Mouse (Mus musculus) forebrain, embryonic 12.5 days (tissue): ENCODE results near the gene Slc13a2. TPM values are rescaled to one million over a fixed set of nuclear protein-coding genes. Genes with fewer than 3 reads are reported as not detected.

Source experiments
- ATAC-seq: fragments of 200-750 bp; cut with Nextera tagmentation; 2 replicates; pipeline ENCODE4 v1.8.0; 2017; ENCODE audit warnings: moderate TSS enrichment; ENCODE audit not compliant: low FRiP score
- H3K27ac ChIP-seq: fragments of 300-500 bp; sonication (generic); 2 replicates; pipeline ENCODE4 v1.5.1; 2016; ENCODE audit warnings: mild to moderate bottlenecking
- H3K27me3 ChIP-seq: fragments of 300-500 bp; sonication (generic); 2 replicates; pipeline ENCODE4 v1.6.1; 2016; ENCODE audit warnings: mild to moderate bottlenecking
- H3K36me3 ChIP-seq: fragments of 300-500 bp; sonication (generic); replicated peaks from 2 replicates; pipeline ENCODE4 v1.6.1; 2016; ENCODE audit warnings: mild to moderate bottlenecking
- H3K4me1 ChIP-seq: fragments of 300-500 bp; sonication (generic); 2 replicates; pipeline ENCODE4 v1.6.1; 2016
- H3K4me2 ChIP-seq: fragments of 300-500 bp; sonication (generic); 2 replicates; pipeline ENCODE4 v1.6.1; 2016; ENCODE audit warnings: mild to moderate bottlenecking, moderate library complexity
- H3K4me3 ChIP-seq: fragments of 300-500 bp; sonication (generic); replicated peaks from 2 replicates; pipeline ENCODE4 v1.5.1; 2016; ENCODE audit warnings: mild to moderate bottlenecking
- H3K9ac ChIP-seq: fragments of 300-500 bp; sonication (generic); 2 replicates; pipeline ENCODE4 v1.6.1; 2016; ENCODE audit warnings: mild to moderate bottlenecking
- H3K9me3 ChIP-seq: fragments of 300-500 bp; sonication (generic); 2 replicates; pipeline ENCODE4 v1.6.1; 2016
- WGBS: fragments of 180-500 bp; shearing (Covaris S2); methylation state at CpG from one replicate; pipeline ENCODE4 v1.1.7; 2016; 5-methylcytosine and 5-hydroxymethylcytosine counted together
- polyA plus RNA-seq: library from polyadenylated mRNA; unstranded; fragments of >200 nt; fragmentation: Nextera tagmentation; extraction: Ambion mirVana; gene quantifications from 2 replicates; pipeline ENCODE4 v1.2.1, GENCODE M21; 2016

Slc13a2 gene
- polyA plus RNA-seq, 1 experiment from 2014 or later, result not detected

DNA sequence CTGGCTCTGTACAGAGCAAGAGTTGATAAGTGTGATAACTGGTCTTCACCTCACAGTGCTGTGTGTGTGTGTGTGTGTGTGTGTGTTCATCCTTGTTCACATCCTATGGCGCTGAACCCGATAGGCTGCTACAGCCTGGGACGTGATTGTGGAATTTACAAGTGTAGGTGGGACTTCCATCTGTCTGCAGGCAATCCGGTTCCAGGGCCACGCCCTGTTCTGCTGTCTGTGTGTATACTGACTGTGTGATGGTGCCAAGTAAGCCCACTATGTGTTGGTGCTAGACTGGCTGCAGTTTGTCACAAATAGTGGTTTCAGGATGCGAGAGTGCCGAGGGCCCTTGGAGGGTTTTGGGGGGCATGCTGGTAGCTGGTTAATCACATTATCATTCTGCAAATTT is 39.7 kb downstream of the Slc13a2 start:
- H3K4me2 ChIP-seq, result no peak overlapping the region
- WGBS, result 83% methylated on average over 7 of the region's 7 CpGs
- H3K9me3 ChIP-seq, result no peaks in the 10 kb centered on the region
- H3K27ac ChIP-seq, result no peak overlapping the region
- no peaks in the 10 kb centered on the region for H3K36me3 ChIP-seq
- H3K4me1 ChIP-seq, result no peaks in the 10 kb centered on the region
- peaks cover 2% of the 10 kb centered on the region; the same call in 1 of the 2 replicates for H3K27me3 ChIP-seq
- H3K4me3 ChIP-seq, result no peak overlapping the region
- H3K9ac ChIP-seq, result no peak overlapping the region
- no peak for ATAC-seq

DNA sequence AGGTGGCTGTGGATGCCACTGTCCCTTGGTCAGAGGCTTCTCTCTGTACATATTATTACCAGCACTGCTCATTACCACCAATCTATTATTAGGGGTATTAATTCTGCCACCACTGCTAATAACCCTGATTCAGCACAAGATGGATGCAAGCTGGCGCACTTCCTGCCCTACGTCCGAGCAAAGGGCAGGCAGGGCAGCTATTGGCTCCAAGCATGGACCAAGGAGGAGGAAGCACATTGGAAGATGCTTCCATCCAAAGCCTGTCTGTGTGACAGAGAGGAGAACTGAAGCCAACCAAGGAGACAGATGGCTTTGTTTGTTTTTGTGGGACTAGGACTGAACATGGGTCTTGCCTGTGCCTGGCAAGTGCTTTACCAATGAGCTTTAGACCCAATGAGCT is 41.0 kb downstream of the Slc13a2 start:
- H3K27me3 ChIP-seq, result peaks cover 2% of the 10 kb centered on the region; the same call in 1 of the 2 replicates
- no peaks in the 10 kb centered on the region for H3K9me3 ChIP-seq
- H3K9ac ChIP-seq, result no peak overlapping the region
- H3K4me2 ChIP-seq, result no peak overlapping the region
- H3K4me3 ChIP-seq, result no peak overlapping the region
- no peak for ATAC-seq
- no peak overlapping the region for H3K27ac ChIP-seq
- no peaks in the 10 kb centered on the region for H3K4me1 ChIP-seq
- H3K36me3 ChIP-seq, result no peaks in the 10 kb centered on the region
- 88% methylated on average over 3 of the region's 3 CpGs for WGBS

DNA sequence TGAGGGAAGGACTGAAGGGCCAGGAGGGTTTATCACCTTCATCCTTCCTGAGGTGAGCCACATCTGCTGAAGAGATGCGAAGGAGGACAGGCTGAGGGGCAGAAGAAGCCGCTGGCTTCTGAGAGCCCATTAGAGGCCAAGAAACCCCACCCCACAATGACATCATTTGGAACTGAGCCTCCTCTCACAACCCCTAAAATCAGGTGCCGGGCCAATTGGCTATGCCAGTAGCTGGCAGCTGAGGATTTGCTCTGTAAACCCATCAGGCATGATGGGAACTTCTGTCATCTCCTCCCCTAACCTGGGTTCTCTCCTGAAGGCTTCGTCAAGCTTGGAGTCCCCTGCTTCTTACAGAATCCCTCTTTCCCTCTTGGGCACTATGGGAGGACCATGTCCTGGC is 41.7 kb downstream of the Slc13a2 start:
- H3K36me3 ChIP-seq, result no peaks in the 10 kb centered on the region
- no peak overlapping the region for H3K4me3 ChIP-seq
- H3K27me3 ChIP-seq, result peaks cover 2% of the 10 kb centered on the region; the same call in 1 of the 2 replicates
- H3K4me1 ChIP-seq, result no peaks in the 10 kb centered on the region
- no peak overlapping the region for H3K9ac ChIP-seq
- H3K27ac ChIP-seq, result no peak overlapping the region
- no peak overlapping the region for H3K4me2 ChIP-seq
- 76% methylated on average over 4 of the region's 4 CpGs for WGBS
- no peaks in the 10 kb centered on the region for H3K9me3 ChIP-seq
- no peak for ATAC-seq

DNA sequence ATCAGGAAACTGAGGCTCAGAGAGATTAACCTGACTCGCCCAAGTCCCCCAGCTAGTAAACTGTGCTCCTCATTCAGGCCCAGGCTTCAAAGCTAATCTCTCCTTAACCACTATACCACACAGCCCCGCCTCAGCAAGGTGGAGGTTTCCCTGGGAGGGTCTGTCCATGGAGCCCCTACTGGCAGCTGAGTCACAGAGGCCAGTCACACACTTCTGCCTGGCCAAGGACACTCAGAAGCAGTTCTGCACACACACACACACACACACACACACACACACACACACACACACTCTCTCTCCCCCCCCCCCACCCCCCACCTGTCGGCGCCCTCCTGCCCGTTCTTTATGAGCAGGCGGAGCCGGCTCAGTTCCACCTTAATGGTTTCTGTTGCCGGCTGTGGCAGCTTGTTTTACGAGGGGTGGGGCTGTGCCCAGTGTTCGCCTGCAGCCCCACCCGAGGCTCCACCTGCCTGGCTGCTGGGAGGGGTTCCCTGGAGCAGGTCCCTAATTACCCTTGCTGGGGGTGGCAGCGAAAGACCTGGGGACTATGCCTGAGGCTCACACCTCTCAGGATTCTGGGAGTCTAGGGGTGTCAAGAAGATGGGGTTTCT is 44.4 kb downstream of the Slc13a2 start:
- no peak overlapping the region for H3K27ac ChIP-seq
- H3K4me1 ChIP-seq, result 0 out of 2 replicates have a peak, but pooled peaks cover 1% of the 10 kb centered on the region
- no peak overlapping the region for H3K4me2 ChIP-seq
- no peak overlapping the region for H3K9ac ChIP-seq
- ATAC-seq, result no peak
- H3K27me3 ChIP-seq, result peaks cover 2% of the 10 kb centered on the region; the same call in 1 of the 2 replicates
- 44% methylated on average over 12 of the region's 12 CpGs for WGBS
- no peaks in the 10 kb centered on the region for H3K9me3 ChIP-seq
- H3K4me3 ChIP-seq, result no peak overlapping the region
- H3K36me3 ChIP-seq, result no peaks in the 10 kb centered on the region

DNA sequence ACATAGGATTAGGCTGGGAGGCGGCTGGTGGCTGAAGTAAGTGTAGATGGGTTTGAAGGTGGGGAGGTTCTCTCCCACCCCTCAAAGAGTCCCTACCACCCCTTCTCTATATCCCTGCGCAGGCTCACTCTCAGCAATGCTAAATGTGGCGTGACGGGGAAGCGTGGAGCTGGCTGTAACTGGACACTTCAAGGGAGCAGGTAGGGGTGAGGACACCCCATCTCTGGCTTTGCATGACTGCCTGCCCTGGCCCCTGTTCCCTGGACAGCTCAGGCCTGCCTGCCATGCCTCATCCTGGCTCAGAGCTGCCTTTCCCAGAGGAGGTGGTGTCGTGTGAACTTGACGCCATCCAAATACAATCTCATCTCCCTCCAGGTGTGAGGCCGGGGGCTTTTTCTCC is 47.9 kb downstream of the Slc13a2 start:
- Histone ChIP-seq H3K27ac (no peak overlapping the region), H3K4me3 (no peak overlapping the region), H3K9ac (no peak overlapping the region), H3K4me2 (no peak overlapping the region), H3K9me3 (no peaks in the 10 kb centered on the region), H3K36me3 (no peaks in the 10 kb centered on the region), H3K4me1 (0 out of 2 replicates have a peak, but pooled peaks cover 4% of the 10 kb centered on the region), H3K27me3 (no peaks in the 10 kb centered on the region)
- 84% methylated on average over 8 of the region's 8 CpGs for WGBS
- ATAC-seq, result no peak

DNA sequence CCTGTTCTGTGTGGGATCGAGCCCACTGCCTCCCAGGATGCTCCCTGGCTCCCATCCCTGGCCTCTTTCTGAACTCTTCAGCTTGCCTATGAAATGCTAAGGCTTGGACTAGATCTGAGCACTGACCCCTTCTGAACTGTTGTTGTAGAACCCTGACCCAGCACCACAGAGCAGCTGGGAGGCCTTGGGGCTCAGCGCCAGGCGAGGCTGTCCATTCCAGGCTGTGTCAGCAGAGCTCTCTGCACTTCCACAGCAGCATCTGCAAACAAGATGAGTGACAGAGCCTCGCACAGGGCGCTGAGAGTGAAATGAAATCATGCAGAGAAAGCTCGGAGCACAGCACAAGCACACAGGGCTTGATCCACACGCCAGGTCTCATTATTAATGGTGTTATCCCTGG is 49.4 kb downstream of the Slc13a2 start:
- H3K4me3 ChIP-seq, result no peak overlapping the region
- H3K4me1 ChIP-seq, result 0 out of 2 replicates have a peak, but pooled peaks cover 4% of the 10 kb centered on the region
- H3K27ac ChIP-seq, result no peak overlapping the region
- H3K9ac ChIP-seq, result no peak overlapping the region
- no peak overlapping the region for H3K4me2 ChIP-seq
- ATAC-seq, result no peak
- H3K27me3 ChIP-seq, result no peaks in the 10 kb centered on the region
- no peaks in the 10 kb centered on the region for H3K9me3 ChIP-seq
- H3K36me3 ChIP-seq, result no peaks in the 10 kb centered on the region
- 66% methylated on average over 7 of the region's 7 CpGs for WGBS

DNA sequence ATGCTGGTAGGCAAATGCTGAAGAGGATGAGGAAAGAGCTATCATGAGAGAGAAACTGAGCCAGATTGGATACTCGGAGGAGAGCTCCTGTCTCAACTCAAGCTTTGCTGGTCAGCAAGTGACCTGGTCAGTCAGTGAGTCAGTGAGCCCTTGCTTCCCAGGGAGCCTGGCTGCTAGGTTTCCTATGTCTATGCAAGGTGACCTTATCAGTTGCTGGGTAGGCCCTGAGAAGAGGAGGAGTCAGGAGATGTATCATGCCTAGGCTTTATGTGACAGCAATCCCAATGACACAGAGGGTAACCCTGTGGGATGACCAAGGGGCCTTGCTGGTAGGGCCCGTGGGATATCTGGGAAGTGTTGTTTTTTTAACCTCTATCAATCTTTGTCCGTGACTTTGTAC is 49.9 kb downstream of the Slc13a2 start:
- H3K27me3 ChIP-seq, result no peaks in the 10 kb centered on the region
- 0 out of 2 replicates have a peak, but pooled peaks cover 4% of the 10 kb centered on the region for H3K4me1 ChIP-seq
- no peak for ATAC-seq
- H3K4me3 ChIP-seq, result no peak overlapping the region
- no peaks in the 10 kb centered on the region for H3K9me3 ChIP-seq
- no peak overlapping the region for H3K9ac ChIP-seq
- no peak overlapping the region for H3K4me2 ChIP-seq
- no peak overlapping the region for H3K27ac ChIP-seq
- WGBS, result 89% methylated on average over 3 of the region's 3 CpGs
- H3K36me3 ChIP-seq, result no peaks in the 10 kb centered on the region

DNA sequence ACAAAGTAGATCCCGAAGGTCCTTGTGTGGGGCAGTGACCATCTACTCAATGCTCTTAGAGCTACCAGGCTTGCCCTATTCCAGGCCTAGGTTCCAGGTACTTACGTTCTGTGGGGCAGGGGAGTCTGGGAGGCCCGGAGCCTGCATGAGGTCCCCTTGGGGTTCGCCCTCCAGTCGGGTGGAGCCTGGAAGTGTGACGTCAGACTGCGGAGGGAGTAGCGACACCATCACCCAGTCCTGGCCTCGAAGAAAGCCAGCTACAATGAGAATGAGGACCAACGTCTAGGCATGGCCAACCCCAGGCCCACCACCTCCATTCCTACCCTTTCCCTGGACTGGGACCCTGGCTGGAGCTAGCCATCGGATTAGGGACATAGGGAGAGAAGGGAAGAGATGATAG is 50.3 kb downstream of the Slc13a2 start:
- Histone ChIP-seq H3K27me3 (no peaks in the 10 kb centered on the region), H3K4me2 (no peak overlapping the region), H3K9ac (no peak overlapping the region), H3K4me3 (no peak overlapping the region), H3K27ac (no peak overlapping the region), H3K4me1 (0 out of 2 replicates have a peak, but pooled peaks cover 4% of the 10 kb centered on the region), H3K36me3 (no peaks in the 10 kb centered on the region), H3K9me3 (no peaks in the 10 kb centered on the region)
- no peak for ATAC-seq
- 94% methylated on average over 11 of the region's 11 CpGs for WGBS

DNA sequence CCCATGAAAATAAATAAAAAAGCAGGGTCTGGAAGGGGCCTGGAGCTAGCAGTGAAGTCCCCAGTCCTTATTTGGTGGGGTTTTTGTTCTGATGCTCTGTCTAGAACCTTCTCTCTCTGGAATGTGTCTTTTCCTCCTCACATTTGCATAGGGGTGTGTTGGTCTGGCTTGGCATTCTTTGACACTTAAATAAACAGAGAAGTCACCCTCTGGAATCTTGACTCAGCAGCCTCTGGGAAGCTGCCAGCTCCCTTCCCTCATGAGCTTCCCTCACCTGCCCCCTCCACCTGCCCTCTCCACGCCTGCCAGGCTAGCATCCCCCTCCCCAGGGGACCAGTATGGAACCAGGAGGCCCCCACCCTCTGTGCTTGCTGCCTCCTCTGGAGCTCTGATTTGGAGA is 51.6 kb downstream of the Slc13a2 start:
- H3K4me3 ChIP-seq, result no peak overlapping the region
- WGBS, result 46% methylated on average over 1 of the region's 1 CpGs
- H3K4me1 ChIP-seq, result 0 out of 2 replicates have a peak, but pooled peaks cover 4% of the 10 kb centered on the region
- H3K27me3 ChIP-seq, result no peaks in the 10 kb centered on the region
- no peak overlapping the region for H3K4me2 ChIP-seq
- no peak overlapping the region for H3K27ac ChIP-seq
- no peaks in the 10 kb centered on the region for H3K9me3 ChIP-seq
- H3K36me3 ChIP-seq, result no peaks in the 10 kb centered on the region
- H3K9ac ChIP-seq, result no peak overlapping the region
- no peak for ATAC-seq

DNA sequence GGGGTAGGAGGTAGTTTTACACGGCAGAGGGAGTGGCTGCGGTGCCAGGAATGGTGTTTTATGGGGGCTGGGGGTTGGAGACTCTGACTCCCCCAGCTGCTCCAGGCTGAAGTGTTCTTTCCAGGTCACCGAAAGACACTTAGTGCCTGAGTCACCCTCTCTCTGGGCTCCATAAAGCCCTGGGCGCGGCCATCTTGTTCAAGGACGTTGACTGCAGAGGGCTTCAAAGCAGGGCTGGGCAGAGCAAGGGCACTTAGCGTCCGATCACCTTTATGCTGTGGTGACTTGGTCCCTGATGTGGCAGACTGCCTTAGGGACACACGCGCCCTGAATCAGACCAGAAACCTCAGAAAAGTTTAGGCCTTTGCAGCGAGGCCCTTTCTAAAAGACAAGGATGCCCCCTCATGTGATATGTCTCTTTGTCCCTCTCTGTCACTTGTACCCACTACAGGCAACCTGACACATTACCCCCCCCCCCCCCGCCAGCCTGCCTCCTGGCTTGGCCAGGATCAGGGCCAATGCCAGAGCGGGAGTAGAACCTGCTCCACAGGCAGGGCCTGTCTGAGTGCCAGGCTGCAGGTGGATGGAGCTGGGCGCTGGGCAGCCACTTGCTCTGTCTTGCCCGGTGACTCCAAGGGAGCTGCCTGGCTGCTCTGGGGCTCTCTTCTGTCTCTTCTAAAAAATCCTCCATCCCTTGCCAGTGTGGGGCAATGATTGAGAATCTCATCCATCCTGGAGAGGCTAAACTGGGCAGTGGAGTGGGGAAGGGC is 54.4 kb downstream of the Slc13a2 start:
- WGBS, result 88% methylated on average over 15 of the region's 15 CpGs
- no peaks in the 10 kb centered on the region for H3K9me3 ChIP-seq

DNA sequence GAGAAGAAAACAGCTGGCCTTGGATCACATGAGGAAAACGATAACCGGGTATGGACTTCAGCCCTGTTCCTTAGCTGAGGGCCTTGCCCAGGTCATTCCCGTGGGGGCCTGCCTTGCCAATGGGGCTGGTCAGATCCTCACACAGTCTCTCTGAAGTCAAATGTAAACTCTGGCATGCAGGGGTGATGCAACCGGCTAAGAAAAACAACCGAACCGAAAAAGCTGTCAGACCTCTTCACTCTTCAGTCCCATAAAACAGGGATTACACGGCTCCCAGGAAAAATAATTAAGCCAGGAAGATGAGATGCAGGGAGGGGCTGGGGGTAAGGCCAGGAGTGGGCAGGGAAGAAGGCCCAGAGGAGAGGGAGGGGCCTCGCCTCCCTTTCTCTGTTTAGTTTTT is 57.9 kb downstream of the Slc13a2 start:
- peaks cover 6% of the 10 kb centered on the region; the same call in 1 of the 2 replicates for H3K4me1 ChIP-seq
- no peaks in the 10 kb centered on the region for H3K36me3 ChIP-seq
- no peak overlapping the region for H3K9ac ChIP-seq
- H3K27me3 ChIP-seq, result no peaks in the 10 kb centered on the region
- no peak overlapping the region for H3K27ac ChIP-seq
- H3K4me2 ChIP-seq, result no peak overlapping the region
- WGBS, result 62% methylated on average over 8 of the region's 8 CpGs
- ATAC-seq, result no peak
- no peaks in the 10 kb centered on the region for H3K9me3 ChIP-seq
- no peak overlapping the region for H3K4me3 ChIP-seq

More for the DNA sequence above, 54.4 kb downstream of the Slc13a2 start:
- no peak for ATAC-seq
- H3K27ac ChIP-seq, result no peak overlapping the region
- H3K36me3 ChIP-seq, result no peaks in the 10 kb centered on the region
- no peak overlapping the region for H3K4me3 ChIP-seq
- no peak overlapping the region for H3K9ac ChIP-seq
- 0 out of 2 replicates have a peak, but pooled peaks cover 5% of the 10 kb centered on the region for H3K4me1 ChIP-seq
- no peaks in the 10 kb centered on the region for H3K27me3 ChIP-seq
- H3K4me2 ChIP-seq, result no peak overlapping the region

DNA sequence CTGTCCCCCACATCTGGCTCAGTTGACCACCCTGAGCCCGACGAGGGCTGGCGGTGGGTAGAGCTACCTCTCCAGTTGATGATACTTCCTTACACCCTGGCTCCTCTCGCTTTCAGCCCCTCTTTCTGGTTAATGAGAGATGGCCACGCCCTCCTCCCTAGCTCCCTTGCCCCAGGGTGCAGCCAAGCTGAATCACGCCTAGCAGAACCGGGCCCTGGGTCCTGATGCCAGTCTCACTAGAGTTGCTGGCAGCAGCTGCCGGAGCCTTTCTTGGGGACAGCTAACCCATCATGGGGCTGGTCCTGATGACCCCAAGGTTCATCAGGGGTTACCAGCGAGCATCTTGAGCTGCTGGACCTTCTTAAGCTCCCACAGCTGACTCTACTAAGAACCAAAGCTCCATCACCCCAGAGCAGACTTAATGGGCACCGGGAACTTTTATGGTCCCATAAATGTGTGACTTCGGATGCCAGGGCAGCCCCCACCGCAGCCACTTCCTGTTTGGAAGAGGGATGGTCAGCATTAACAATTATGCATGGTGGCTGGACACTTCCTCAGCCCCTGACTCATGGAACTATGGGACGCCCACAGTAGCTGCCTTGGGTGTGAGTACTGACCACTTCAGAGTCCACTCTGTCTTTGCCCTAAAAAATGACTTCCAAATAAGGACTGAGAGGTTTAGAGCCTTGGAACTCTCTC is 58.6 kb downstream of the Slc13a2 start:
- WGBS, result 83% methylated on average over 13 of the region's 13 CpGs
- H3K9me3 ChIP-seq, result no peaks in the 10 kb centered on the region
- H3K4me1 ChIP-seq, result peaks cover 6% of the 10 kb centered on the region; the same call in 1 of the 2 replicates
- 0 out of 2 replicates have a peak, but pooled peaks cover 3% of the 10 kb centered on the region for H3K27me3 ChIP-seq
- no peaks in the 10 kb centered on the region for H3K36me3 ChIP-seq
- no peak overlapping the region for H3K9ac ChIP-seq
- no peak overlapping the region for H3K4me2 ChIP-seq
- H3K4me3 ChIP-seq, result no peak overlapping the region
- H3K27ac ChIP-seq, result no peak overlapping the region
- no peak for ATAC-seq
